Mouse (Mus musculus) limb, embryonic 14.5 days (tissue): ENCODE results near the gene Tgfbr3l. TPM values are rescaled to one million over a fixed set of nuclear protein-coding genes. Genes with fewer than 3 reads are reported as not detected.
A peak's percentile ranks its signal among the peaks of the same experiment; 100 is the strongest.

Source experiments
- ATAC-seq: fragments of 200-750 bp; cut with Nextera tagmentation; 2 replicates; pipeline ENCODE4 v1.8.0; 2017; ENCODE audit warnings: low read depth, moderate number of reproducible peaks, moderate TSS enrichment; ENCODE audit not compliant: low FRiP score
- DNase-seq: peaks from one replicate; pipeline ENCODE4 v3.0.0-alpha.2; 2015; ENCODE audit warnings: low spot score
- H3K27ac ChIP-seq: fragments of 300-500 bp; sonication (generic); replicated peaks from 2 replicates; pipeline ENCODE4 v1.5.1; 2014; ENCODE audit warnings: low read depth, mild to moderate bottlenecking, low read length, moderate library complexity, mixed read lengths
- H3K27me3 ChIP-seq: fragments of 300-500 bp; sonication (generic); 2 replicates; pipeline ENCODE4 v1.6.1; 2014; ENCODE audit warnings: low read length, mixed read lengths; ENCODE audit not compliant: control insufficient read depth, insufficient read depth
- H3K36me3 ChIP-seq: fragments of 300-500 bp; sonication (generic); 2 replicates; pipeline ENCODE4 v1.6.1; 2014; ENCODE audit warnings: mild to moderate bottlenecking, low read length, moderate library complexity, mixed read lengths; ENCODE audit not compliant: control insufficient read depth, insufficient read depth
- H3K4me1 ChIP-seq: fragments of 300-500 bp; sonication (generic); 2 replicates; pipeline ENCODE4 v1.6.1; 2014; ENCODE audit warnings: antibody characterized with exemption, low read length, mixed read lengths; ENCODE audit not compliant: control insufficient read depth, insufficient read depth
- H3K4me2 ChIP-seq: fragments of 300-500 bp; sonication (generic); replicated peaks from 2 replicates; pipeline ENCODE4 v1.6.1; 2014; ENCODE audit warnings: low read depth, mild to moderate bottlenecking, low read length, moderate library complexity; ENCODE audit not compliant: severe bottlenecking
- H3K4me3 ChIP-seq: fragments of 300-500 bp; sonication (generic); replicated peaks from 2 replicates; pipeline ENCODE4 v1.5.1; 2014; ENCODE audit warnings: low read length
- H3K9ac ChIP-seq: fragments of 300-500 bp; sonication (generic); 2 replicates; pipeline ENCODE4 v1.6.1; 2014; ENCODE audit warnings: mild to moderate bottlenecking, low read depth, low read length, moderate library complexity; ENCODE audit not compliant: severe bottlenecking
- H3K9me3 ChIP-seq: fragments of 300-500 bp; sonication (generic); 2 replicates; pipeline ENCODE4 v1.6.1; 2016; ENCODE audit warnings: low read length; ENCODE audit not compliant: control insufficient read depth
- POLR2A ChIP-seq: fragments of 200-500 bp; IDR thresholded peaks from 2 replicates; pipeline ENCODE4 v1.8.0; 2012; ENCODE audit warnings: inconsistent platforms, mild to moderate bottlenecking, moderate library complexity, borderline replicate concordance; ENCODE audit not compliant: insufficient read depth, insufficient read length; ENCODE audit errors: extremely low read depth
- WGBS: fragments of 180-500 bp; shearing (Covaris S2); extraction: QIAGEN DNeasy Blood & Tissue Kit; methylation state at CpG from one replicate; pipeline ENCODE4 v1.1.7; 2014; 5-methylcytosine and 5-hydroxymethylcytosine counted together
- polyA plus RNA-seq, 2 experiments: library from polyadenylated mRNA; depleted of rRNA in 1 of 2; stranded (reverse) in 1 of 2; unstranded in 1 of 2; fragments of >200 nt; fragmentation: Nextera tagmentation in 1 of 2; extraction: Ambion mirVana in 1 of 2; gene quantifications; 2 replicates each; pipeline versions ENCODE4 v1.2.1 to v1.2.3; 2012 to 2014

The Tgfbr3l gene
- polyA plus RNA-seq, 2 experiments: 4.6 to 63.0 TPM

DNA sequence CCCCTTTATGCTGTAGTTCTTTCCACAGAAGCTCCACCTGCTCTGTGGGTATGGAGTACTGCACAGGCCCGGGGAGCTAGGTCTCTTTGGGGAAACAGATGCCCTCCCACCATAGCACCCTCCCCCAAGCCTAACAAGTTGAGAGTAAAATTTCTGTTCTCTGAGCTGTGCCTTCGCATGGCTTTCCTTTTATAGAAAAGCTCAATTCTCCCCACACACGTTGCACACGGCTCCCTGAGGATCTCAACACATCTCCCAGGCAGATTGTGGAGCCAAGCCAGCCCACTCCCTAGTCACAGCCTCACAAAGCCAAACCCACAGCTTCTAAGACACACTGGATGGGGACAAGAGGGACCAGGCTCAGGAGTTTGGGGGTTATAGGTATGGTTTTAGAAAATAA, 8.9 kb downstream of the Tgfbr3l start:
- no peak for DNase-seq
- Histone ChIP-seq H3K4me3 (no peak overlapping the region), H3K27me3 (no peaks in the 10 kb centered on the region), H3K36me3 (peaks cover 48% of the 10 kb centered on the region), H3K9ac (no peak overlapping the region), H3K4me1 (peaks cover 21% of the 10 kb centered on the region), H3K4me2 (no peak overlapping the region), H3K9me3 (no peaks in the 10 kb centered on the region), H3K27ac (no peak overlapping the region)
- no peak for ATAC-seq
- TF ChIP-seq POLR2A: no peak
- 52% methylated on average over 4 of the region's 4 CpGs for WGBS

DNA sequence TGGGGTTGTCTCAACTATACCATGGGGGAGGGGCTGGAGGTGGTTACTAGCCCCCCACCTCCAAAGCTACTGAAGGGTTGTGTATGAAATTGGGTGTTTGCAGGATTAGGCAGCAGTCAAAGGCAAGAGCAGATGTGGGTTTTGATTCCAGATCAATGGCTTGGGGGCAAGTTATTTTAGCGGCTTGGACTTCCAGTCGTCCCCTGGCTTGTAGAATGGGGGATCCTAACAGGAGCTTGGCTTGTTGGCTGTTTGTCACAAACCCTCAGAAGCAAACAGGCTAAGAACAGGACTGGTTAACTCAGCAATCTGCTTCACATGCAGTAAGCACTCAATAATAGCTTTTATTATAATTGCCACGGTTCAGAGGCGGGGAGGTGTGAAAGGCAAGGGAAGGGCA, 9.3 kb downstream of the Tgfbr3l start:
- ATAC-seq (no peak), DNase-seq (no peak)
- H3K9ac ChIP-seq: peak overlapping the region; percentile 78; the same call in 1 of the 2 replicates
- H3K27ac ChIP-seq: no peak overlapping the region
- 67% methylated on average over 4 of the region's 4 CpGs for WGBS
- no peak for TF ChIP-seq POLR2A
- H3K4me1 ChIP-seq: peaks cover 21% of the 10 kb centered on the region
- H3K4me3 ChIP-seq: 0 out of 2 replicates have a peak overlapping the region, but pooled peaks have one; percentile 84
- H3K27me3 ChIP-seq: no peaks in the 10 kb centered on the region
- peaks cover 52% of the 10 kb centered on the region for H3K36me3 ChIP-seq
- H3K9me3 ChIP-seq: no peaks in the 10 kb centered on the region
- H3K4me2 ChIP-seq: no peak overlapping the region

GRCm38 (mm10) chr8:4258233-4258632, 10.2 kb downstream of the Tgfbr3l start:
- H3K9me3 ChIP-seq: no peaks in the 10 kb centered on the region
- H3K4me1 ChIP-seq: peaks cover 21% of the 10 kb centered on the region
- DNase-seq: peak; percentile 68
- TF ChIP-seq POLR2A: no peak
- H3K9ac ChIP-seq: peak overlapping the region; percentile 78
- H3K4me3 ChIP-seq: peak overlapping the region; percentile 84
- peak overlapping the region; percentile 77 for H3K27ac ChIP-seq
- peaks cover 61% of the 10 kb centered on the region for H3K36me3 ChIP-seq
- 4% methylated on average over 24 of the region's 35 CpGs for WGBS
- peak overlapping the region; percentile 69 for H3K4me2 ChIP-seq
- peak; percentile 58 for ATAC-seq
- H3K27me3 ChIP-seq: no peaks in the 10 kb centered on the region

DNA sequence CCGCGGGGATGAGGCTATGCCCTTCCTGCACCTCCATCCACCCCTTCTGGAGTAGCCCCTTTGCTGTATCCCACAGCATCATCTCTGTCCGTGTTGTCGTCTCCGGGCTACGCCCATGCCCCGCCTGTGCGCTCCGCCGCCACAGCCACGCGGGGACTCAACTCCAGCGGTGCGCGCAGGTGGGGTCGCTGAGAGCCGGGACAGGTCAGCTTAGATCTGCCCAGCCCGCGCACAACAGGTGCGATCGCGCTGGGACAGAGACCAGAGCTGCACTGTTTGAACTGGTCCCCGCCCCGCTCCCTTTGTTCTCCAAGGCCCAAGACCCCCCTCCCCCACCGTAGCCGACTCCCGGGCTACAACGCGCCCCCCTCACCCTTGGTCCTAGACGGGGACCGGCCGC, 10.7 kb downstream of the Tgfbr3l start:
- Histone ChIP-seq H3K4me2 (peak overlapping the region; percentile 69), H3K4me1 (peaks cover 20% of the 10 kb centered on the region), H3K27ac (peak overlapping the region; percentile 77), H3K9me3 (no peaks in the 10 kb centered on the region), H3K27me3 (no peaks in the 10 kb centered on the region), H3K36me3 (peaks cover 66% of the 10 kb centered on the region), H3K9ac (peak overlapping the region; percentile 78), H3K4me3 (peak overlapping the region; percentile 84)
- DNase-seq: no peak
- no peak for TF ChIP-seq POLR2A
- 5% methylated on average over 23 of the region's 32 CpGs for WGBS
- peak; percentile 76 for ATAC-seq

- Histone ChIP-seq H3K9ac (peak within 1 kb of the TSS; percentile 78), H3K27me3 (no peaks in the 10 kb centered on the region), H3K36me3 (peaks cover 70% of the 10 kb centered on the region), H3K27ac (peak within 1 kb of the TSS; percentile 77), H3K4me2 (peak within 1 kb of the TSS; percentile 69), H3K4me1 (peaks cover 15% of the 10 kb centered on the region), H3K4me3 (peak within 1 kb of the TSS; percentile 84), H3K9me3 (no peaks in the 10 kb centered on the region)
- DNase-seq (peak; percentile 91), ATAC-seq (peak; percentile 93)
- 0 out of 2 replicates have a peak, but pooled peaks have one; percentile 21 for TF ChIP-seq POLR2A
- 4% methylated on average over 21 of the region's 33 CpGs for WGBS
These were observed 11.3 kb downstream of the Tgfbr3l start, which contains the start of gene Ctxn1 for GRCm38 (mm10) chr8:4259125-4259804. TSS of gene Ctxn1 (minus strand) at chr8:4259274.
